22 mouse cellular contexts compared by ENCODE assay signal in genomic region chr10:121391901-121392300, GRCm38 (mm10). TPM values are rescaled to one million over a fixed set of nuclear protein-coding genes. Genes with fewer than 3 reads are reported as not detected.
DNase-seq lines count a peak whose midpoint lies in the region; ATAC-seq and TF ChIP-seq lines count a peak whose summit lies in the region.
"Had no signal": no experiment of that assay in that cellular context is flagged by ENCODE, and none has a peak within 500 bp of the region (broad histone marks: within the 10 kb centered on the region; RNA-seq: fewer than 3 reads in every experiment).

No protein-coding gene starts in this region.

- ATAC-seq in cerebellum, adult (ENCODE audit: insufficient number of reproducible peaks, low FRiP score, low TSS enrichment): peak; percentile 68
- peak; percentile 76 for ATAC-seq in frontal cortex, adult (ENCODE audit: low TSS enrichment)
- ATAC-seq: CD4-positive, CD25-positive, alpha-beta regulatory T cell, adult 4 months; forebrain, embryonic 13.5 days; forebrain, postnatal 0 days; hindbrain, embryonic 16.5 days; inflammation-experienced regulatory T-cells, adult 6 months had no signal

- TF ChIP-seq CTCF in left cerebral cortex, adult 2 months (IDR thresholded peaks at IDR 0.05): no peak

- intact Hi-C loops in left cerebral cortex, adult 2 months (cut with DNase I): no loop called here

- H3K27ac ChIP-seq in left cerebral cortex, adult 2 months: no peak overlapping the region
- H3K27ac ChIP-seq: embryonic facial prominence, embryonic 10.5 days; forebrain, embryonic 13.5 days; heart, embryonic 13.5 days; hindbrain, embryonic 12.5 days had no signal

- DNase-seq in cerebellum, postnatal 10 days: no peak
- DNase-seq in frontal cortex, postnatal 14 days (ENCODE audit: low spot score in 2 of 2): no peak
- DNase-seq in cerebellum, postnatal 25 days: peak; percentile 37 to 56
- no peak for DNase-seq in left cerebral cortex, adult 2 months (ENCODE audit: extremely low spot score in 1 of 2, low spot score in 2 of 2)
- DNase-seq in adrenal gland, adult 8-10 months: no peak
- DNase-seq: adrenal gland, postnatal 14 days; B cell, adult 2 months; forebrain, postnatal 0 days; gastrocnemius, postnatal 36 days; heart, adult 11 months; heart, postnatal 4 days; kidney, adult 11 months; kidney, adult 9 months had no signal

- H3K4me3 ChIP-seq in left cerebral cortex, adult 2 months: no peak overlapping the region
- H3K4me3 ChIP-seq: embryonic facial prominence, embryonic 10.5 days; forebrain, embryonic 13.5 days; heart, embryonic 13.5 days; hindbrain, embryonic 12.5 days had no signal

RNA-seq across cellular contexts. Expression of gene Gns, which starts 27.0 kb away (rescaled TPM):
- 10 to 100 TPM; 82.3 to 86.4 TPM for total RNA-seq in left cerebral cortex, adult 2 months (2021)
- 100 to 1,000 TPM; 181 to 274 (median 211) TPM for total RNA-seq in adrenal gland, adult 8-10 months (2022)

RNA-seq across cellular contexts. Expression of gene Tbc1d30, which starts 40.8 kb away (rescaled TPM):
- 10 to 100 TPM; 88.1 to 91.0 TPM for total RNA-seq in left cerebral cortex, adult 2 months (2021)
- total RNA-seq in adrenal gland, adult 8-10 months (2022): 10 to 100 TPM in 1 of 4 experiments, 1 to 10 TPM in 3; 3.2 to 11.0 (median 7.9) TPM

Comparison
In these comparisons a context has a peak if more than half of its experiments do, and no peak if none do; other contexts are left out.
1. DNase-seq: peak in cerebellum, postnatal 25 days (2 of 2); none in cerebellum, postnatal 10 days (0 of 2), frontal cortex, postnatal 14 days (0 of 2), left cerebral cortex, adult 2 months (0 of 2) and adrenal gland, adult 8-10 months (single experiment).
2. RNA of gene Tbc1d30, which starts 40.8 kb away (total RNA-seq): 88.1 to 91.0 TPM in left cerebral cortex, adult 2 months; 3.2 to 11.0 TPM in adrenal gland, adult 8-10 months; every median in the first group is over 4 times any median in the second.